Mouse (Mus musculus): ENCODE measurements at regions not wholly inside any gene's neighbourhood (a gene's known extent, or its start where the extent isn't known, plus 50 kb on each side); places are given as distances from the start of the nearest gene placed in this dataset.

- DNase-seq = peak; percentile 89
Measured at GRCm38 (mm10) chr16:95647854-95648253, 54.0 kb upstream of the Ets2 start.

- DNase-seq = no peak
Measured at GRCm38 (mm10) chr16:95642784-95643590, 56.6 kb upstream of the Erg start.

- DNase-seq = no peak
Measured at GRCm38 (mm10) chr16:95640670-95641069, 54.3 kb upstream of the Erg start.

DNA sequence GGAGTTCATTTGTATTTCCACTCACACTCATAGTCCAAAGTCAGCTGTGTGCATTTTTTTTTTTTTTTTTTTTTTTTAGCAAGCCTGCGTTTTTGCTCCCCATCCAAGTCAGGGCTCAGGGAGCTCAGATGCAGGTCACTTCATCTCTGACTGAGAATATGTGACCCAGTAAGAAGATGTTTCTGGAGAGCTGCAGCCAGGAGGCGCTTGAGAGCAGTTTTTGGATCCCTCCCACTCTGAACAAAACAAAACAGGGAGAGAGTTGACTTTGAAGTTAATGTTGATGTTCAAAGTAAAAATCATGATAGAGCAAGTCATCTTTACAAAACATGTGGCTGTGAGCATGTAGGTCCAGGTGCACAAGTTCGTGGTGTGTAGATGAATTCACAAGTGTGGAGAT is 53.3 kb upstream of the Erg start:
- DNase-seq = no peak

GRCm38 (mm10) chr16:95637850-95638249 is 51.5 kb upstream of the Erg start:
- DNase-seq = no peak

- DNase-seq = no peak
Measured at GRCm38 (mm10) chr16:95636615-95637014, 50.2 kb upstream of the Erg start.
